Mouse (Mus musculus) urinary bladder, postnatal 14 days (tissue): ENCODE results near the gene Slc25a13.

Experiments used
- DNase-seq: peaks from one replicate; pipeline ENCODE4 v3.0.0; 2021; ENCODE audit warnings: low spot score

Gene Slc25a13

DNA sequence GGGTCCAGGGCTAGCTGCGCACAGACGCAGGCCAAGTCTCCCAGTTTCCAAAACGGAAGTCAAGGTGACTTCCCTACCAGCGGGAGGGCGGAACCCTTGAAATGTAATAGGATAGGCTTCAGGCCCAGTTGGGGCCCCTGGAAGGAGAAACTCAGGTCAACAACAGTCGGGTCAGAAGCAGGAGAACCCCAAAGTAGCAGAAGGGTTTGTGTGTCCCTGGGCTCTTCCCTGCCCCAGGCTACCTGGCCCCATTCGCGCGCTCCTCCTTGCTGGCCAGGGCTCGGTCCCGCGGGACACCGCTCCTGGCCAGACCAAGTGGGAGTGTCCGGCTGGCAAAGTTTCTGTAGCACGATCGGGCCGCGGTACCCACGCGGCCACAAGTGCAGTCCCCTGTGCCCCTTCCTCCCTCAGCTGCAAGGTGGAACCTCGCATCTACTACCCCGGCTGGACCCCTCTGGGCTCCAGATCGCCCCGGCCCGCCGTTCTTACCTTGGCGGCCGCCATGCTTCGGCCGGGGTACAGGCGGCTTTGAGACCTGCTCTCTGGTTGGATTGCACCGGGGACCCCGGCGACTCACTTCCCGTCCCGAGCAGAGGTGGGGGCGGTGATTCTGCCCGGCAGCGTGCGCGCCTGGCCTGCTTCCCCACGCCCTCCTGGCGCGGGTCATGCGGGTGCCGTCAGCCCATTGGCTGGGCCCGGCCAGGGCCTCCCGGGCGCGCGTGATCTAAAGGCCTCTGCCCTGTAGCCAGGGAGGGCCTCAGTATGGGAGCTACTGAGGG is at the start of gene Slc25a13:
Gene Slc25a13, minus strand, starts transcription at position 667 of the 779 bp plus-strand sequence.
- DNase-seq, result peak; percentile 68

- DNase-seq, result no peak
Observed at GRCm38 (mm10) chr6:6265761-6266160, 48.8 kb upstream of the Slc25a13 start.

GRCm38 (mm10) chr6:6263293-6263911 is 46.4 kb upstream of the Slc25a13 start:
- no peak for DNase-seq

DNA sequence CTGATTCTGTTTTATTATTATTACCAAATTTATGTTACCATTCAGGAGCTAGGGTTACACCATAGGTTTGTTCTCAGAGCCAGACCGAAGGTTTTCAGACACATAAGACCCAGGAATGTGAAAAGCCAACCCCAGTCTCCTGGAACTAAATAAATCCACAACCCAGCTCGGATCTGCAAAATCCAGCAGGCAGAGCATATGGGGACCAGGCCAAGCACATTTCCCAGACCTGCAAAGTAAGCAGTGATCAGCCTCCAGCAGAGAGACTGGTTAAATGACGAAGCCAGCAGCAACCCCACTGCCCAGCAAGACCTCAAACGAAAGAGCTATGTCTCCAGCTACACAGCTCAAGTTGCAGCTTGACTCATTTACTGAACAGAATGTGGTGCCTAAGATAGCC is 43.9 kb upstream of the Slc25a13 start:
- DNase-seq, result no peak

GRCm38 (mm10) chr6:6248500-6248899 is 31.5 kb upstream of the Slc25a13 start:
- no peak for DNase-seq

DNA sequence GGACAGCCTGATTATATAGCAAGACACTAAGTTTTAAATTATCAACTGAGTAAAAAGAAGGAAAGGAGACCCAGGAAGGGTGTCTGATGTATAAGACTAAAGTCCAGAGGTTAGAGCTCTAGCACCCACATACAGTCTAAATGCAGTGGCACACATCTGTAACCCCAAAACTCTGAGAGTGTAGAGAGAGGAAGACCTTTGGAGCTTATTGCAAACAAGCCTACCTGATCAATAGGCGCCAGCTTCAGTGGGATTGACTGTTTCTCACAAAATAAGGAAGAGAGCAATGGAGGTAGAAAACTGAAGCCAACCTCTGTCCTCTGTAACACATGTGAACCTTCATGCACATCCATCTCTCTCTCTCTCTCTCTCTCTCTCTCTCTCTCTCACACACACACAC is 26.9 kb upstream of the Slc25a13 start:
- DNase-seq, result no peak

GRCm38 (mm10) chr6:6242114-6242513 is 25.1 kb upstream of the Slc25a13 start:
- no peak for DNase-seq

DNA sequence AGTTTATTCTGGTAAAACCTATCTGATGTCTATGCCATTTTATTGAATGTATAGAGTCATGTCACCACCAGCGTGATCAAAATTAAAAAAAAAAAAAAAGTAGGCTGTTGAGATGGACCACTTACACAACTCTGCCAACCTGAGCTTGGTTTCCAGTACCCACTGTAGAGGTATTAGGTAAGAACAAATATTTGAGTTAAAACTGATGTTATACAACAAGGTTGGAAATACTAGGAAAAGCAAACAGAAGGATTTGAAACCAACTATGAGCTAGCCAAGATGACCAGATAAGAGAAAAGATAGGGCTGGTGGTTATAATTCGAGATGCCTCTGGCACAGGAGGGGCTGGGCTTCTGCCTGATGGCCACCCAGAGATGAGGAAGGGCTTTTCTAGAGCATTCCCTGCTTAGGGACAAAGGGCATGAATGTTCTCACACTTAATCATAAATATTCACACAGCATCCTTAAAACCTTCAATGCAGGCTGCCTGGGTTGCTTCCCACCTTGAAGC is 19.9 kb upstream of the Slc25a13 start:
- no peak for DNase-seq

DNA sequence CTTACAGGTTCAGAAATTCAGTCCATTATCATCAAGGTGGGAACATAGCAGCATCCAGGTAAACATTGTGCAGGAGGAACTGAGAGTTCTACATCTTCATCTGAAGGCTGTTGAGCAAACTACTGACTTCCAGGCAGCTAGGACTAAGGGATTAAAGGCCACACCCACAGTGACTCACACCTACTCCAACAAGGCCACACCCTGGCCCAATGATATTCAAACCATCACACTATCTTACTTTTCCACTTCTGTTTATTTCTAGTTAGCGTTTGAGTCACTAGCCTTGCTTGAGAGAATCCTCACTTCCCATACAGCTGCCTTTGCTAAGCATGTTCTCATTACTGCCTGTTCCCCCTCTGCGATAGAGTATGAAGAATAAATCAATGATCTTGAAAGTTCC is 13.3 kb upstream of the Slc25a13 start:
- DNase-seq, result no peak

DNA sequence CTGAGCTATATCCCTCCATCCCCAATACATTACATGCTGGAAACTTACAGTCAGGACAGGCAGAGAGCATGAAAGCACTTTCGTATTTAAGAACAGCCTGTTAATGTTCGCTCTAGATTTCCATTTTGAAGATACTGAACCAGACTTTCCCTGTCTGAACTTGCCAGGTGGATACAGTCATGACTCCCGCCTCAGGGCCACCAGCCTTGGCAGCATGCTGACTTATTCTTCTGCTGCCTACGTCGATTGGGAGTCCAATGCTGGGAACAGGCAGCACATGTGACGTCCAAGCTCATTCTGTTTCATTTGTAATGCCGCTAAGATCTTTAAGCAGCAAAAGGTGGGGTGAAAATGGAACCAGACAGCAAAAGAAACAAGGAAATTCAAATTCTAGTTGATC is 5.7 kb upstream of the Slc25a13 start:
- DNase-seq, result no peak

- no peak for DNase-seq
Observed at GRCm38 (mm10) chr6:6220574-6220973, 3.6 kb upstream of the Slc25a13 start.

- DNase-seq, result peak; percentile 35
Observed at GRCm38 (mm10) chr6:6219661-6220370, 2.8 kb upstream of the Slc25a13 start.

DNA sequence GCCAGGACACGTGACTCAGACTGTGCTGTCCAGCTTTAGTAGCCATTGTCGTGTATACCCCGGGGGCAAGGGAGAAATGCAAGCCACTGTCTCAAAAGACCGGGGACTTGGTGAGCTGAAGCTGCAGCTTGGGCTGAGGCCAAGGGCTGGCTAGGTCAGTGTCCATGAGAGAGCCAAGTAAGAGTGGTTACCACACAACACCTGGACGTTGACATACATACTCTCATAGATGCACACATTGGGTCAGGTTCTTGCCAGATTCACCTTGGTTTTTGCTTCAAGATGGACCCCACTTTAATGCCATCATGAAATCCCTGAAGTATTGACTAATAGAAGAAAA is 283 bp upstream of the Slc25a13 start:
- DNase-seq, result no peak

GRCm38 (mm10) chr6:6216120-6216506 is 860 bp downstream of the Slc25a13 start:
- no peak for DNase-seq

- no peak for DNase-seq
Observed at GRCm38 (mm10) chr6:6212360-6213310, 4.3 kb downstream of the Slc25a13 start.

DNA sequence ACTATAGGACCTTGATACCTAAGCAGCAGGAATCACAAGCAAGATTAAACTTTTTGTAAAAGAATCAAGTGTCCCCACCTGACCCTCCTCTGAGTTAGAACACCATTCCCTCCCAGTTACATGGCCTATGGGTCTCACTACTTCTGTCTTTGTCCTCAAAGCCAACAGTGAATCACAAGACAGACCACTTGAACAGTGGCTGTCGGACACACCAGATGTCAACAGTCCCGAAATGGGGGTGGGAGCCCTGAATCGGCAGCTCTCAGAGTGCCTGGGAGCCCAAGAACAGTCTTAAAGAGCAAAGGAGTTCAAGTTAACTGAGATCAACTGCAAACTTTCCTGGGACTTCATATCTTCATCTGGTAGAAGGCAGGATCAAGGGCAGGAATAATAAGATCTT is 5.0 kb downstream of the Slc25a13 start:
- no peak for DNase-seq

GRCm38 (mm10) chr6:6210637-6211036 is 6.3 kb downstream of the Slc25a13 start:
- DNase-seq, result no peak

GRCm38 (mm10) chr6:6208351-6209059 is 8.5 kb downstream of the Slc25a13 start:
- no peak for DNase-seq

DNA sequence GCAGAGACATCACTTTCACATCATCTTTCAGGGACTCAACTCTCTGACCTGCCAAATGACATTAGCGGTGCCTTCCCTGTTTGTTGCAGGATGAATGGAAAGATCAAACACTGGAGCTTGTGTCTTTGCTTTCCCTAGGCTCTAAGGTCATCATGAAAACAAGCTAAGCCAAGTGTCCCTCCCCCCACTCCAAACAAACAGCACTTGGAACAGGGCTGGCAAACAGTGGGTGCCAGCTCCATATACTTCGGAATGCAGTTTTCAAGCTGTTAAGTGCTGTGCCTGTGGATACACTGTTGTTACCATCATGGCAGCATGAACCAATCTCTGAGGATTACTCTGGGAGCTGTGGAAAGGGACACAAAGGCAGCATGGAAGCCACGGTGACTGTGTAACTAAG is 9.1 kb downstream of the Slc25a13 start:
- DNase-seq, result no peak

DNA sequence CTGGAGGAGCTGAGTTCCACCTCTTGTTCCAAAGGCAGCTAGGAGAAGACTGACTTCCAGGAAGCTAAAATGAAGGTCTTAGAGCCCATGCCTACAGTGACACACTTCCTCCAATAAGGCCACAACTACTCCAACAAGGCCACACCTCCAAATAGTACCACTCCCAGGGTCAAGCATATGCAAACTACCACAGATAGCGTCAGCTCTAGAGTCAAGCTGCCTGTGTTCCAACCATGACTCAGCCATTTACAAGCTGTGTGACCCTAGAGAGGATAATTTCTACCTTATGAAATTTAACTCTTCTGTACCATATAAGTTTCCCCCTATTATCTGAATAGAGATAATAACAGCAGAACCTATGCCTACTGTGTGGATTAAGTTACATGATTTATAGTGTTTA is 9.6 kb downstream of the Slc25a13 start:
- no peak for DNase-seq

- DNase-seq, result no peak
Observed at GRCm38 (mm10) chr6:6205599-6206165, 11.3 kb downstream of the Slc25a13 start.
